Mouse (Mus musculus) left cerebral cortex, adult 9 months (tissue): Measurements from ENCODE around the gene Krtap20-2.
"Not testable (repeated sequence)": the region's sequence is repeated elsewhere in the genome, so short reads cannot be mapped to it uniquely, and the experiment has no call there.

Experiments
- DNase-seq, 2 experiments: peaks; one replicate each; pipeline ENCODE4 v3.0.0; 2022; ENCODE audit warnings: low spot score in 2 of 2

The Krtap20-2 gene

GRCm38 (mm10) chr16:89205561-89205960, at the start of gene Krtap20-2:
Gene Krtap20-2 (plus strand): TSS chr16:89205861.
- DNase-seq, result no peak

GRCm38 (mm10) chr16:89157652-89158051, 48.0 kb upstream of the Krtap20-2 start, which contains the start of gene Gm9789:
Gene Gm9789 (plus strand): TSS chr16:89157952.
- no peak for DNase-seq

- DNase-seq, result not testable (repeated sequence)
Observed at GRCm38 (mm10) chr16:89169190-89169589, 36.5 kb upstream of the Krtap20-2 start, which contains the start of gene Gm7735. Gene Gm7735 (plus strand): TSS chr16:89169490.

GRCm38 (mm10) chr16:89174435-89174834, 31.2 kb upstream of the Krtap20-2 start, which contains the start of gene 1110057P08Rik:
Gene 1110057P08Rik (plus strand): TSS chr16:89174735.
- no peak for DNase-seq

GRCm38 (mm10) chr16:89188621-89189020, 17.0 kb upstream of the Krtap20-2 start:
- DNase-seq, result no peak
